Mouse (Mus musculus) kidney, postnatal 25 days (tissue): ENCODE data around the gene Gad2.
A peak's percentile ranks its signal among the peaks of the same experiment; 100 is the strongest.

Experiments
- DNase-seq, 2 experiments: peaks; one replicate each; pipeline ENCODE4 v3.0.0; 2021; ENCODE audit warnings: mixed read lengths in 2 of 2

The Gad2 gene

GRCm38 (mm10) chr2:22648394-22648793, 26.4 kb downstream of the Gad2 start:
- DNase-seq, result no peak

GRCm38 (mm10) chr2:22651826-22652225, 29.8 kb downstream of the Gad2 start:
- no peak for DNase-seq

GRCm38 (mm10) chr2:22663731-22664130, 41.7 kb downstream of the Gad2 start:
- no peak for DNase-seq

- DNase-seq, result no peak
Observed at GRCm38 (mm10) chr2:22670415-22670814, 48.4 kb downstream of the Gad2 start.

- DNase-seq, result no peak
Observed at GRCm38 (mm10) chr2:22671348-22671747, 49.3 kb downstream of the Gad2 start.

- no peak for DNase-seq
Observed at GRCm38 (mm10) chr2:22677066-22677465, 55.1 kb downstream of the Gad2 start.

GRCm38 (mm10) chr2:22679944-22680343, 57.9 kb downstream of the Gad2 start:
- DNase-seq, result no peak

GRCm38 (mm10) chr2:22689969-22690368, 68.0 kb downstream of the Gad2 start:
- DNase-seq, result no peak

GRCm38 (mm10) chr2:22704780-22705727, 83.0 kb downstream of the Gad2 start:
- no peak for DNase-seq

GRCm38 (mm10) chr2:22706233-22706632, 84.2 kb downstream of the Gad2 start:
- no peak for DNase-seq

GRCm38 (mm10) chr2:22721522-22722470, 99.8 kb downstream of the Gad2 start:
- peak in 1 of 2 experiments; percentile 71 for DNase-seq

GRCm38 (mm10) chr2:22723927-22724534, 102.0 kb downstream of the Gad2 start:
- DNase-seq, result no peak

GRCm38 (mm10) chr2:22727113-22727512, 105.1 kb downstream of the Gad2 start:
- no peak for DNase-seq

- DNase-seq, result no peak
Observed at GRCm38 (mm10) chr2:22736134-22736533, 114.1 kb downstream of the Gad2 start.

GRCm38 (mm10) chr2:22739369-22739768, 117.4 kb downstream of the Gad2 start:
- peak; percentile 21 to 37 for DNase-seq

GRCm38 (mm10) chr2:22740441-22740840, 118.4 kb downstream of the Gad2 start:
- DNase-seq, result no peak

- DNase-seq, result no peak
Observed at GRCm38 (mm10) chr2:22741222-22741621, 119.2 kb downstream of the Gad2 start.
